Mouse (Mus musculus) gastrocnemius, postnatal 36 days (tissue): ENCODE results near the gene Crb3. TPM values are rescaled to one million over a fixed set of nuclear protein-coding genes. Genes with fewer than 3 reads are reported as not detected.

Experiments
- DNase-seq, 2 experiments: peaks; one replicate each; pipeline ENCODE4 v3.0.0; 2022
- intact Hi-C: fragments of 180-260 bp; cut with DNase I; formaldehyde crosslinking; loops from one replicate; pipeline ENCODE4 v1.15.1; 2025
- total RNA-seq, 2 experiments: library from RNA; stranded (reverse); gene quantifications; 2 replicates each; pipeline ENCODE4 v1.2.3; 2021

Gene Crb3
- total RNA-seq, 2 experiments from 2014 or later = 0.51 to 0.57 TPM

GRCm38 (mm10) chr17:57060231-57060801 lies 1.4 kb downstream of the Crb3 start:
- peak; percentile 90 to 94 for DNase-seq
- intact Hi-C loops = loop anchor here (5.0 to 10.0 kb wide), 2 partner anchors 63 to 104 kb away; partner anchors contain the start of gene Alkbh7

- DNase-seq = no peak
- intact Hi-C loops = loop anchor here (5.0 to 10.0 kb wide), 2 partner anchors 64 to 104 kb away; partner anchors contain the start of gene Alkbh7
These were observed 2.2 kb downstream of the Crb3 start for GRCm38 (mm10) chr17:57061069-57061468.

GRCm38 (mm10) chr17:57062011-57062521 lies 3.2 kb downstream of the Crb3 start:
- intact Hi-C loops = loop anchor here (5.0 to 10.0 kb wide), 2 partner anchors 65 to 103 kb away; partner anchors contain the start of gene Alkbh7
- no peak for DNase-seq

GRCm38 (mm10) chr17:57062548-57062947 lies 3.6 kb downstream of the Crb3 start:
- DNase-seq = no peak
- intact Hi-C loops = loop anchor here (5.0 to 10.0 kb wide), 2 partner anchors 65 to 102 kb away; partner anchors contain the start of gene Alkbh7

- no peak for DNase-seq
- intact Hi-C loops = loop anchor here (5.0 to 10.0 kb wide), 2 partner anchors 66 to 102 kb away; partner anchors contain the start of gene Alkbh7
These were observed 4.1 kb downstream of the Crb3 start for GRCm38 (mm10) chr17:57063031-57063430.

- intact Hi-C loops = loop anchor here (10.0 kb wide), 1 partner anchor 98 kb away; no protein-coding TSS in a partner anchor
- no peak for DNase-seq
These were observed 8.0 kb downstream of the Crb3 start for GRCm38 (mm10) chr17:57066908-57067307.

GRCm38 (mm10) chr17:57070272-57070671 lies 11.4 kb downstream of the Crb3 start:
- DNase-seq = no peak
- intact Hi-C loops = no loop called here

GRCm38 (mm10) chr17:57070699-57071098 lies 11.8 kb downstream of the Crb3 start:
- intact Hi-C loops = no loop called here
- no peak for DNase-seq

GRCm38 (mm10) chr17:57076916-57077315 lies 18.0 kb downstream of the Crb3 start:
- intact Hi-C loops = no loop called here
- no peak for DNase-seq

GRCm38 (mm10) chr17:57078336-57078735 lies 19.4 kb downstream of the Crb3 start, which contains the start of gene Dennd1c:
Dennd1c (minus strand) TSS chr17:57078514.
- no peak for DNase-seq
- intact Hi-C loops = no loop called here

- intact Hi-C loops = no loop called here
These were observed 21.0 kb downstream of the Crb3 start for GRCm38 (mm10) chr17:57079919-57080318.

GRCm38 (mm10) chr17:57081234-57081842 lies 22.4 kb downstream of the Crb3 start:
- no peak for DNase-seq
- intact Hi-C loops = no loop called here

More at GRCm38 (mm10) chr17:57079919-57080318, 21.0 kb downstream of the Crb3 start:
- no peak for DNase-seq

- intact Hi-C loops = no loop called here
- no peak for DNase-seq
These were observed 23.6 kb downstream of the Crb3 start for GRCm38 (mm10) chr17:57082481-57082880.

- intact Hi-C loops = no loop called here
- DNase-seq = no peak
These were observed 27.3 kb downstream of the Crb3 start for GRCm38 (mm10) chr17:57085970-57086757.

GRCm38 (mm10) chr17:57087049-57087832 lies 28.3 kb downstream of the Crb3 start, which contains the start of gene Tubb4a:
Tubb4a (minus strand) TSS chr17:57087782.
- peak in 1 of 2 experiments; percentile 23 for DNase-seq
- intact Hi-C loops = no loop called here

GRCm38 (mm10) chr17:57094222-57094621 lies 35.3 kb downstream of the Crb3 start:
- intact Hi-C loops = no loop called here
- DNase-seq = no peak

- intact Hi-C loops = loop anchor here (5.0 kb wide), 2 partner anchors 71 to 241 kb away; no protein-coding TSS in a partner anchor
- DNase-seq = peak in 1 of 2 experiments; percentile 35
These were observed 37.1 kb downstream of the Crb3 start for GRCm38 (mm10) chr17:57095855-57096622.

GRCm38 (mm10) chr17:57096623-57096920 lies 37.7 kb downstream of the Crb3 start:
- intact Hi-C loops = loop anchor here (5.0 kb wide), 2 partner anchors 71 to 241 kb away; no protein-coding TSS in a partner anchor
- peak; percentile 76 to 82 for DNase-seq

GRCm38 (mm10) chr17:57098321-57098720 lies 39.4 kb downstream of the Crb3 start:
- no peak for DNase-seq
- intact Hi-C loops = loop anchor here (5.0 kb wide), 2 partner anchors 69 to 239 kb away; no protein-coding TSS in a partner anchor
